Mouse (Mus musculus) bone marrow, adult 2 months (tissue): ENCODE measurements around the gene Capn12. TPM values are rescaled to one million over a fixed set of nuclear protein-coding genes. Genes with fewer than 3 reads are reported as not detected.

Source experiments
- H3K27ac ChIP-seq: fragments of 200-500 bp; 2 replicates; pipeline ENCODE4 v1.5.1; 2012; ENCODE audit warnings: low read depth, mild to moderate bottlenecking, control low read depth, inconsistent platforms, low read length; ENCODE audit not compliant: control insufficient read depth, poor library complexity, insufficient read depth
- H3K4me1 ChIP-seq: fragments of 200-500 bp; 2 replicates; pipeline ENCODE4 v1.6.1; 2011; ENCODE audit warnings: low read length; ENCODE audit not compliant: control insufficient read depth, insufficient read depth
- H3K4me3 ChIP-seq: fragments of 200-500 bp; replicated peaks from 2 replicates; pipeline ENCODE3; 2011; ENCODE audit warnings: mild to moderate bottlenecking, low read depth, low read length, control low read depth; ENCODE audit not compliant: control insufficient read depth
- CTCF ChIP-seq: fragments of 200-500 bp; IDR thresholded peaks from 2 replicates; pipeline ENCODE4 v1.5.1; 2011; ENCODE audit warnings: low read length, control low read depth; ENCODE audit not compliant: control insufficient read depth, insufficient read depth
- POLR2A ChIP-seq: fragments of 200-500 bp; IDR thresholded peaks from 2 replicates; pipeline ENCODE4 v1.6.1; 2011; ENCODE audit warnings: low read depth, mild to moderate bottlenecking, control low read depth, low read length, borderline replicate concordance; ENCODE audit not compliant: control insufficient read depth
- WGBS: fragments of 180-500 bp; shearing (Covaris S2); methylation state at CpG from one replicate; pipeline ENCODE4 v1.1.7; 2018; 5-methylcytosine and 5-hydroxymethylcytosine counted together
- polyA plus RNA-seq: library from polyadenylated mRNA; stranded (reverse); fragments of >200 nt; gene quantifications from 2 replicates; pipeline ENCODE4 v1.2.4, GENCODE M21; 2011; ENCODE audit warnings: low replicate concordance; ENCODE audit not compliant: missing spikeins, insufficient read depth, insufficient read length

Gene Capn12
- polyA plus RNA-seq, 1 experiment, result not detected

GRCm38 (mm10) chr7:28918540-28918939 is 37.3 kb downstream of the Capn12 start:
- no peak overlapping the region for H3K27ac ChIP-seq
- TF ChIP-seq CTCF (no peak), POLR2A (no peak)
- H3K4me1 ChIP-seq, result peaks cover 3% of the 10 kb centered on the region; the same call in 1 of the 2 replicates
- 89% methylated on average over 8 of the region's 8 CpGs for WGBS
- H3K4me3 ChIP-seq, result no peak overlapping the region

- H3K4me1 ChIP-seq, result peaks cover 3% of the 10 kb centered on the region; the same call in 1 of the 2 replicates
- H3K4me3 ChIP-seq, result no peak overlapping the region
- WGBS, result 76% methylated on average over 6 of the region's 6 CpGs
- TF ChIP-seq POLR2A (no peak), CTCF (no peak)
- H3K27ac ChIP-seq, result no peak overlapping the region
Measured at GRCm38 (mm10) chr7:28919815-28920214, 38.6 kb downstream of the Capn12 start.

GRCm38 (mm10) chr7:28921178-28921577 is 40.0 kb downstream of the Capn12 start:
- Histone ChIP-seq H3K4me1 (peaks cover 3% of the 10 kb centered on the region; the same call in 1 of the 2 replicates), H3K27ac (no peak overlapping the region), H3K4me3 (no peak overlapping the region)
- TF ChIP-seq CTCF (no peak), POLR2A (no peak)
- WGBS, result 65% methylated on average over 3 of the region's 3 CpGs

- Histone ChIP-seq H3K4me3 (no peak overlapping the region), H3K4me1 (peaks cover 3% of the 10 kb centered on the region; the same call in 1 of the 2 replicates), H3K27ac (no peak overlapping the region)
- TF ChIP-seq POLR2A (no peak), CTCF (no peak)
- WGBS, result 82% methylated on average over 8 of the region's 8 CpGs
Measured at GRCm38 (mm10) chr7:28921722-28922465, 40.7 kb downstream of the Capn12 start.

- TF ChIP-seq CTCF (no peak), POLR2A (no peak)
- peaks cover 3% of the 10 kb centered on the region; the same call in 1 of the 2 replicates for H3K4me1 ChIP-seq
- H3K27ac ChIP-seq, result no peak overlapping the region
- H3K4me3 ChIP-seq, result no peak overlapping the region
- WGBS, result 78% methylated on average over 4 of the region's 4 CpGs
Measured at GRCm38 (mm10) chr7:28922606-28923005, 41.4 kb downstream of the Capn12 start.

GRCm38 (mm10) chr7:28923865-28924291 is 42.7 kb downstream of the Capn12 start:
- no peak overlapping the region for H3K27ac ChIP-seq
- H3K4me3 ChIP-seq, result no peak overlapping the region
- TF ChIP-seq CTCF (no peak), POLR2A (no peak)
- 75% methylated on average over 4 of the region's 4 CpGs for WGBS
- peaks cover 3% of the 10 kb centered on the region; the same call in 1 of the 2 replicates for H3K4me1 ChIP-seq

GRCm38 (mm10) chr7:28924802-28925201 is 43.6 kb downstream of the Capn12 start:
- TF ChIP-seq CTCF, result no peak
- TF ChIP-seq POLR2A, result no peak
- no peak overlapping the region for H3K27ac ChIP-seq
- 82% methylated on average over 3 of the region's 3 CpGs for WGBS

GRCm38 (mm10) chr7:28925317-28925716 is 44.1 kb downstream of the Capn12 start:
- no peak for TF ChIP-seq CTCF
- TF ChIP-seq POLR2A, result no peak

More at GRCm38 (mm10) chr7:28924802-28925201, 43.6 kb downstream of the Capn12 start:
- peaks cover 3% of the 10 kb centered on the region; the same call in 1 of the 2 replicates for H3K4me1 ChIP-seq
- no peak overlapping the region for H3K4me3 ChIP-seq

More at GRCm38 (mm10) chr7:28925317-28925716, 44.1 kb downstream of the Capn12 start:
- peaks cover 3% of the 10 kb centered on the region; the same call in 1 of the 2 replicates for H3K4me1 ChIP-seq
- H3K4me3 ChIP-seq, result no peak overlapping the region
- no peak overlapping the region for H3K27ac ChIP-seq
- 84% methylated on average over 9 of the region's 9 CpGs for WGBS
